Comparison of ENCODE assay signal across 8 mouse cellular contexts in genomic region chr12:78226519-78226875, GRCm38 (mm10). TPM values are rescaled to one million over a fixed set of nuclear protein-coding genes. Genes with fewer than 3 reads are reported as not detected.
DNase-seq lines count a peak whose midpoint lies in the region; ATAC-seq lines count a peak whose summit lies in the region.

No protein-coding gene starts in this region.

- peak overlapping the region; percentile 95 for H3K27ac ChIP-seq in limb, embryonic 11.5 days (replicated peaks; ENCODE audit: low read depth, low read length)
- H3K27ac ChIP-seq in midbrain, embryonic 11.5 days (ENCODE audit: low read depth, low read length): peak overlapping the region; percentile 97
- H3K27ac ChIP-seq in stomach, embryonic 14.5 days (ENCODE audit: low read length): peak overlapping the region; percentile 99

- ATAC-seq in limb, embryonic 11.5 days (ENCODE audit: insufficient number of reproducible peaks, low FRiP score, low TSS enrichment, low read depth): peak; percentile 85
- peak; percentile 83 for ATAC-seq in midbrain, embryonic 11.5 days (ENCODE audit: low FRiP score)
- peak; percentile 89 for ATAC-seq in stomach, embryonic 14.5 days (ENCODE audit: insufficient number of reproducible peaks, insufficient read depth, low FRiP score, low read depth)

- peak overlapping the region; percentile 74 for H3K4me2 ChIP-seq in limb, embryonic 11.5 days (ENCODE audit: low read depth, severe bottlenecking)
- peak overlapping the region; percentile 71 for H3K4me2 ChIP-seq in midbrain, embryonic 11.5 days
- H3K4me2 ChIP-seq in stomach, embryonic 14.5 days (replicated peaks; ENCODE audit: low read depth, low read length): peak overlapping the region; percentile 69

- no peaks in the 10 kb centered on the region for H3K27me3 ChIP-seq in limb, embryonic 11.5 days (ENCODE audit: control insufficient read depth, insufficient read depth, low read length)
- no peaks in the 10 kb centered on the region for H3K27me3 ChIP-seq in midbrain, embryonic 11.5 days (ENCODE audit: control insufficient read depth, insufficient read depth, low read length)
- no peaks in the 10 kb centered on the region for H3K27me3 ChIP-seq in stomach, embryonic 14.5 days (ENCODE audit: control insufficient read depth, insufficient read depth, low read length)

- intact Hi-C loops in gastrocnemius, postnatal 36 days (cut with DNase I): no loop called here

- 0% methylated on average over 30 of the region's 48 CpGs for WGBS in limb, embryonic 11.5 days
- WGBS in midbrain, embryonic 11.5 days: under 1% methylated on average over 47 of the region's 48 CpGs
- under 1% methylated on average over 38 of the region's 48 CpGs for WGBS in stomach, embryonic 14.5 days

- H3K4me1 ChIP-seq in limb, embryonic 11.5 days (ENCODE audit: control insufficient read depth, insufficient read depth, low read length): no peaks in the 10 kb centered on the region
- H3K4me1 ChIP-seq in midbrain, embryonic 11.5 days (ENCODE audit: control insufficient read depth, insufficient read depth, low read length): peaks cover 5% of the 10 kb centered on the region; the same call in 1 of the 2 replicates
- H3K4me1 ChIP-seq in stomach, embryonic 14.5 days (ENCODE audit: control insufficient read depth, insufficient read depth, low read length): no peaks in the 10 kb centered on the region

- peak overlapping the region; percentile 80 for H3K4me3 ChIP-seq in limb, embryonic 11.5 days (ENCODE audit: low read depth, low read length)
- peak overlapping the region; percentile 93 for H3K4me3 ChIP-seq in midbrain, embryonic 11.5 days (ENCODE audit: low read depth, low read length)
- peak overlapping the region; percentile 94 for H3K4me3 ChIP-seq in stomach, embryonic 14.5 days (ENCODE audit: low read depth, low read length)

- no peaks in the 10 kb centered on the region for H3K36me3 ChIP-seq in limb, embryonic 11.5 days (ENCODE audit: control insufficient read depth, insufficient read depth, low read length)
- H3K36me3 ChIP-seq in midbrain, embryonic 11.5 days (ENCODE audit: control insufficient read depth, insufficient read depth, low read length): no peaks in the 10 kb centered on the region
- no peaks in the 10 kb centered on the region for H3K36me3 ChIP-seq in stomach, embryonic 14.5 days (ENCODE audit: control insufficient read depth, insufficient read depth, low read length)

- peak overlapping the region; percentile 81 for H3K9ac ChIP-seq in limb, embryonic 11.5 days (ENCODE audit: low read length)
- peak overlapping the region; percentile 83 for H3K9ac ChIP-seq in midbrain, embryonic 11.5 days (ENCODE audit: low read length)
- H3K9ac ChIP-seq in stomach, embryonic 14.5 days (replicated peaks; ENCODE audit: low read depth, low read length): peak overlapping the region; percentile 74

- peak; percentile 72 to 84 for DNase-seq in urinary bladder, adult 18-20 months (ENCODE audit: low spot score in 2 of 2)
- DNase-seq in urinary bladder, postnatal 25 days (ENCODE audit: low spot score): no peak
- DNase-seq in embryo, embryonic 11 days: peak; percentile 95
- peak; percentile 78 to 82 for DNase-seq in gastrocnemius, postnatal 36 days
- DNase-seq in kidney, adult 18-20 months: peak; percentile 88
- peak; percentile 91 for DNase-seq in limb, embryonic 11.5 days (ENCODE audit: low spot score)
- peak; percentile 98 for DNase-seq in midbrain, embryonic 11.5 days (ENCODE audit: low spot score, missing footprints)

- no peaks in the 10 kb centered on the region for H3K9me3 ChIP-seq in limb, embryonic 11.5 days (ENCODE audit: control insufficient read depth, low read length)
- H3K9me3 ChIP-seq in midbrain, embryonic 11.5 days (ENCODE audit: control insufficient read depth, low read length): no peaks in the 10 kb centered on the region
- H3K9me3 ChIP-seq in stomach, embryonic 14.5 days (ENCODE audit: control insufficient read depth, low read depth, low read length): no peaks in the 10 kb centered on the region

RNA-seq across cellular contexts. Expression of gene Gphn, which starts 0.3 kb away (rescaled TPM):
- total RNA-seq in gastrocnemius, postnatal 36 days (2021): 10 to 100 TPM; 29.7 to 32.8 TPM
- polyA plus RNA-seq in limb, embryonic 11.5 days (2014; fragmentation: Nextera tagmentation; extraction: Ambion mirVana): 12.2 and 13.3 TPM in 2 replicates
- polyA plus RNA-seq in midbrain, embryonic 11.5 days (2014; fragmentation: Nextera tagmentation; extraction: Ambion mirVana): 19.8 and 20.7 TPM in 2 replicates
- polyA plus RNA-seq in stomach, embryonic 14.5 days (2014; fragmentation: Nextera tagmentation; extraction: Ambion mirVana): 21.0 and 26.1 TPM in 2 replicates

RNA-seq across cellular contexts. Expression of gene Gm6657, which starts 32.5 kb away (rescaled TPM):
- total RNA-seq in gastrocnemius, postnatal 36 days (2021): not detected
- not detected in 2 replicates for polyA plus RNA-seq in limb, embryonic 11.5 days (2014; fragmentation: Nextera tagmentation; extraction: Ambion mirVana)
- polyA plus RNA-seq in midbrain, embryonic 11.5 days (2014; fragmentation: Nextera tagmentation; extraction: Ambion mirVana): not detected in 2 replicates
- polyA plus RNA-seq in stomach, embryonic 14.5 days (2014; fragmentation: Nextera tagmentation; extraction: Ambion mirVana): not detected in 2 replicates
